Mouse (Mus musculus) midbrain, embryonic 10.5 days (tissue): ENCODE measurements at regions not wholly inside any gene's neighbourhood (a gene's known extent, or its start where the extent isn't known, plus 50 kb on each side); places are given as distances from the start of the nearest gene placed in this dataset.
A peak's percentile ranks its signal among the peaks of the same experiment; 100 is the strongest.

Experiments
- DNase-seq: peaks from one replicate; pipeline ENCODE4 v3.0.0-alpha.2; 2017; ENCODE audit warnings: low spot score
- H3K27ac ChIP-seq: fragments of 300-500 bp; sonication (generic); replicated peaks from 2 replicates; pipeline ENCODE4 v1.5.1; 2016; ENCODE audit warnings: mild to moderate bottlenecking
- H3K27me3 ChIP-seq: fragments of 300-500 bp; sonication (generic); 2 replicates; pipeline ENCODE4 v1.6.1; 2016; ENCODE audit warnings: low read depth, mild to moderate bottlenecking; ENCODE audit not compliant: poor library complexity, severe bottlenecking
- H3K36me3 ChIP-seq: fragments of 300-500 bp; sonication (generic); 2 replicates; pipeline ENCODE4 v1.6.1; 2016; ENCODE audit warnings: mild to moderate bottlenecking, moderate library complexity
- H3K4me1 ChIP-seq: fragments of 300-500 bp; sonication (generic); 2 replicates; pipeline ENCODE4 v1.6.1; 2016
- H3K4me3 ChIP-seq: fragments of 300-500 bp; sonication (generic); 2 replicates; pipeline ENCODE4 v1.5.1; 2016; ENCODE audit warnings: mild to moderate bottlenecking, moderate library complexity
- H3K9me3 ChIP-seq: fragments of 300-500 bp; sonication (generic); replicated peaks from 2 replicates; pipeline ENCODE4 v1.6.1; 2016; ENCODE audit warnings: mild to moderate bottlenecking
- WGBS: fragments of 180-500 bp; shearing (Covaris S2); methylation state at CpG from one replicate; pipeline ENCODE4 v1.1.7; 2016; 5-methylcytosine and 5-hydroxymethylcytosine counted together

GRCm38 (mm10) chr5:129406259-129406658, 94.8 kb upstream of the Sfswap start:
- H3K4me3 ChIP-seq, result no peak overlapping the region
- 79% methylated on average over 4 of the region's 4 CpGs for WGBS
- no peak overlapping the region for H3K27ac ChIP-seq
- H3K36me3 ChIP-seq, result no peaks in the 10 kb centered on the region
- H3K27me3 ChIP-seq, result no peaks in the 10 kb centered on the region
- no peaks in the 10 kb centered on the region for H3K4me1 ChIP-seq
- no peak for DNase-seq
- H3K9me3 ChIP-seq, result no peaks in the 10 kb centered on the region

- no peak overlapping the region for H3K27ac ChIP-seq
- no peaks in the 10 kb centered on the region for H3K36me3 ChIP-seq
- no peaks in the 10 kb centered on the region for H3K9me3 ChIP-seq
- DNase-seq, result no peak
- H3K4me3 ChIP-seq, result no peak overlapping the region
- H3K27me3 ChIP-seq, result no peaks in the 10 kb centered on the region
- no peaks in the 10 kb centered on the region for H3K4me1 ChIP-seq
- WGBS, result 83% methylated on average over 14 of the region's 14 CpGs
These were observed 91.5 kb upstream of the Sfswap start for GRCm38 (mm10) chr5:129409440-129410004.

GRCm38 (mm10) chr5:129412161-129412560, 88.9 kb upstream of the Sfswap start:
- DNase-seq, result no peak
- WGBS, result 93% methylated on average over 6 of the region's 6 CpGs
- no peaks in the 10 kb centered on the region for H3K27me3 ChIP-seq
- H3K36me3 ChIP-seq, result no peaks in the 10 kb centered on the region
- H3K4me3 ChIP-seq, result no peak overlapping the region
- peaks cover 13% of the 10 kb centered on the region for H3K4me1 ChIP-seq
- H3K27ac ChIP-seq, result no peak overlapping the region
- no peaks in the 10 kb centered on the region for H3K9me3 ChIP-seq

- 57% methylated on average over 12 of the region's 12 CpGs for WGBS
- no peaks in the 10 kb centered on the region for H3K27me3 ChIP-seq
- H3K4me3 ChIP-seq, result no peak overlapping the region
- H3K4me1 ChIP-seq, result peaks cover 13% of the 10 kb centered on the region
- peak overlapping the region; percentile 52 for H3K27ac ChIP-seq
- peak; percentile 29 for DNase-seq
- no peaks in the 10 kb centered on the region for H3K9me3 ChIP-seq
- H3K36me3 ChIP-seq, result no peaks in the 10 kb centered on the region
These were observed 85.9 kb upstream of the Sfswap start for GRCm38 (mm10) chr5:129414960-129415706.

GRCm38 (mm10) chr5:129416425-129416824, 84.6 kb upstream of the Sfswap start:
- Histone ChIP-seq H3K4me1 (peaks cover 13% of the 10 kb centered on the region), H3K27me3 (no peaks in the 10 kb centered on the region), H3K9me3 (no peaks in the 10 kb centered on the region), H3K4me3 (no peak overlapping the region), H3K27ac (no peak overlapping the region), H3K36me3 (no peaks in the 10 kb centered on the region)
- WGBS, result 31% methylated on average over 3 of the region's 3 CpGs
- DNase-seq, result no peak

- no peaks in the 10 kb centered on the region for H3K9me3 ChIP-seq
- peaks cover 13% of the 10 kb centered on the region for H3K4me1 ChIP-seq
- H3K36me3 ChIP-seq, result no peaks in the 10 kb centered on the region
- H3K27me3 ChIP-seq, result no peaks in the 10 kb centered on the region
- WGBS, result 92% methylated on average over 3 of the region's 3 CpGs
- no peak overlapping the region for H3K4me3 ChIP-seq
- no peak overlapping the region for H3K27ac ChIP-seq
- no peak for DNase-seq
These were observed 83.5 kb upstream of the Sfswap start for GRCm38 (mm10) chr5:129417516-129417915.

GRCm38 (mm10) chr5:129420981-129421380, 80.0 kb upstream of the Sfswap start:
- Histone ChIP-seq H3K27me3 (no peaks in the 10 kb centered on the region), H3K9me3 (no peaks in the 10 kb centered on the region)
- 87% methylated on average over 2 of the region's 2 CpGs for WGBS

GRCm38 (mm10) chr5:129429897-129430296, 71.1 kb upstream of the Sfswap start:
- Histone ChIP-seq H3K9me3 (no peaks in the 10 kb centered on the region), H3K4me3 (no peak overlapping the region), H3K36me3 (no peaks in the 10 kb centered on the region), H3K27ac (no peak overlapping the region), H3K4me1 (peaks cover 11% of the 10 kb centered on the region), H3K27me3 (no peaks in the 10 kb centered on the region)
- DNase-seq, result no peak

More at GRCm38 (mm10) chr5:129420981-129421380, 80.0 kb upstream of the Sfswap start:
- Histone ChIP-seq H3K4me1 (peaks cover 10% of the 10 kb centered on the region), H3K4me3 (no peak overlapping the region), H3K27ac (no peak overlapping the region), H3K36me3 (no peaks in the 10 kb centered on the region)
- DNase-seq, result no peak

- Histone ChIP-seq H3K4me1 (peaks cover 11% of the 10 kb centered on the region), H3K4me3 (no peak overlapping the region), H3K27ac (no peak overlapping the region), H3K9me3 (no peaks in the 10 kb centered on the region), H3K27me3 (no peaks in the 10 kb centered on the region), H3K36me3 (no peaks in the 10 kb centered on the region)
- 82% methylated on average over 3 of the region's 3 CpGs for WGBS
- no peak for DNase-seq
These were observed 70.7 kb upstream of the Sfswap start for GRCm38 (mm10) chr5:129430330-129430729.

- 72% methylated on average over 7 of the region's 7 CpGs for WGBS
- 0 out of 2 replicates have a peak, but pooled peaks cover 8% of the 10 kb centered on the region for H3K27me3 ChIP-seq
- no peak overlapping the region for H3K27ac ChIP-seq
- no peaks in the 10 kb centered on the region for H3K9me3 ChIP-seq
- no peak overlapping the region for H3K4me3 ChIP-seq
- no peak for DNase-seq
- H3K36me3 ChIP-seq, result no peaks in the 10 kb centered on the region
- peaks cover 27% of the 10 kb centered on the region for H3K4me1 ChIP-seq
These were observed 51.0 kb upstream of the Sfswap start for GRCm38 (mm10) chr5:129449931-129450573.
